Mouse (Mus musculus) hematopoietic multipotent progenitor cell, adult 10-12 weeks (in vitro differentiated cells): Measurements from ENCODE around the gene Zfp207. TPM values are rescaled to one million over a fixed set of nuclear protein-coding genes. Genes with fewer than 3 reads are reported as not detected.

ENCODE experiments used
- polyA plus RNA-seq: library from polyadenylated mRNA; stranded (reverse); fragments of >175 nt; gene quantifications from 2 replicates; pipeline ENCODE4 v1.2.3, GENCODE M21; 2012; ENCODE audit warnings: low replicate concordance

The Zfp207 gene
- 12.6 and 59.3 TPM in 2 replicates for polyA plus RNA-seq

GRCm38 (mm10) chr11:80383019-80383625 lies at the start of gene Zfp207:
Gene Zfp207, plus strand, starts transcription at chr11:80383279.

DNA sequence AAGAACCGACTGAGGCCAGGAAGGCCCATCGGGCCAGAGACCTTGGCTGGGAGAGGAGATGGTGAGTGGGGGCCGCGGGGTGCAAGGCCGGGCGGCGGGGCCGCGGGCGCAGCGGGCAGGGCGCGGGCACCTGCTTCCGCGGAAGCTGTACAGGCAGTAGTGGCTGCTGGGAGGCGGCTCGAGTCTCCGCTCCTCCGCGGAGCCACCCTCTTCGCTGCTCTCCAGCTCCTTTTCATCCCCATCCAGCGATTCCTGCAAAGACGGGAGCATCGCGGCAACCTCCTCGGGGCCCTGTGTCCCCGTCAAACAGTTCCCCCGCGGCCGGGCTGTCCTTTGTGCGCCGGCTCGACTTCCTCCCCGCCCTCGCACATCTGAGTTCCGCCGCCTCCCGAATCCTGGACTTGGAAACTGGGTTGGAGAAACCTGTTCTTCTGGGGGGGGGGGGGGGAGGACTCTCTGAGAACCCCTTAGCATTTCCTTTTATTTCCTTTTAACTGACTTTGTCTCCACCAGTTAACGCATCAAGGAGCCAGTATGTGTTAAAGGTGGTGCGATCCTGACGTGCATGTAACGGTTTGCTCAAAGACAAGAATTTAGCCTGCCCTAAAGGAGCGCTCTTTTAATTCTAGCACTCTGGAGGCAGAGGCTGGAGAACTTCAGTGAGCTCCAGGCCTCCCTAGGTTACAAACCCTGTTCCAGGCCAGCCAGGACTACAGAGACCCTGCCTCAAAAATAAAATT lies 5.2 kb upstream of the Zfp207 start, which contains the start of gene 5730455P16Rik:
Gene 5730455P16Rik (minus strand): TSS at position 323 of the 740 bp plus-strand sequence.

GRCm38 (mm10) chr11:80428381-80429008 lies 45.4 kb downstream of the Zfp207 start, which contains the start of gene Psmd11:
Gene Psmd11, plus strand, starts transcription at chr11:80428615.

Other genes starting within 250 kb of the Zfp207 start
- 0.34 and 0.71 TPM in 2 replicates for gene Tefm, start 241.1 kb upstream of the Zfp207 start, polyA plus RNA-seq
- gene Adap2, start 229.2 kb upstream of the Zfp207 start, polyA plus RNA-seq: 7.6 and 24.5 TPM in 2 replicates
- gene Rnf135, start 199.4 kb upstream of the Zfp207 start, polyA plus RNA-seq: 14.6 and 21.4 TPM in 2 replicates
- gene Rhot1, start 174.3 kb upstream of the Zfp207 start, polyA plus RNA-seq: 4.1 and 5.1 TPM in 2 replicates
- 0.16 and 0.97 TPM in 2 replicates for gene Rhbdl3, start 82.4 kb upstream of the Zfp207 start, polyA plus RNA-seq
- gene 5730455P16Rik, start 5.2 kb upstream of the Zfp207 start, polyA plus RNA-seq: 3.6 and 7.3 TPM in 2 replicates
- gene Psmd11, start 45.3 kb downstream of the Zfp207 start, polyA plus RNA-seq: 26.4 and 46.9 TPM in 2 replicates
- gene Cdk5r1, start 93.7 kb downstream of the Zfp207 start, polyA plus RNA-seq: 15.6 and 61.2 TPM in 2 replicates